Mouse (Mus musculus) liver, adult 2 months (tissue): ENCODE measurements around the gene Med17. TPM values are rescaled to one million over a fixed set of nuclear protein-coding genes. Genes with fewer than 3 reads are reported as not detected.
A peak's percentile ranks its signal among the peaks of the same experiment; 100 is the strongest.
"Not testable (repeated sequence)": the region's sequence is repeated elsewhere in the genome, so short reads cannot be mapped to it uniquely, and the experiment has no call there.

Source experiments
- DNase-seq: peaks from one replicate; pipeline ENCODE4 v3.0.0-alpha.2; 2011; ENCODE audit warnings: low read depth, low spot score; ENCODE audit errors: extremely low read depth
- H3K27ac ChIP-seq: fragments of 200-500 bp; replicated peaks from 2 replicates; pipeline ENCODE4 v1.5.1; 2012; ENCODE audit warnings: low read depth, mild to moderate bottlenecking, control low read depth, inconsistent platforms, low read length; ENCODE audit not compliant: insufficient read depth
- H3K27me3 ChIP-seq: fragments of 200-500 bp; 2 replicates; pipeline ENCODE4 v1.6.1; 2012; ENCODE audit warnings: mild to moderate bottlenecking, moderate library complexity, low read length, inconsistent platforms; ENCODE audit not compliant: control insufficient read depth, insufficient read depth
- H3K36me3 ChIP-seq: fragments of 200-500 bp; 2 replicates; pipeline ENCODE4 v1.6.1; 2012; ENCODE audit warnings: low read length, inconsistent platforms; ENCODE audit not compliant: control insufficient read depth, insufficient read depth
- H3K4me1 ChIP-seq: fragments of 200-500 bp; 2 replicates; pipeline ENCODE4 v1.6.1; 2011; ENCODE audit warnings: low read length; ENCODE audit not compliant: control insufficient read depth, insufficient read depth
- H3K4me3 ChIP-seq: fragments of 200-500 bp; 2 replicates; pipeline ENCODE4 v1.5.1; 2011; ENCODE audit warnings: low read depth, mild to moderate bottlenecking, control low read depth, low read length, moderate library complexity; ENCODE audit not compliant: insufficient read depth
- H3K79me2 ChIP-seq: fragments of 200-500 bp; 2 replicates; pipeline ENCODE4 v1.6.1; 2012; ENCODE audit warnings: inconsistent platforms, mild to moderate bottlenecking, low read length, moderate library complexity; ENCODE audit not compliant: control insufficient read depth, insufficient read depth
- H3K9ac ChIP-seq: fragments of 200-500 bp; 2 replicates; pipeline ENCODE4 v1.6.1; 2012; ENCODE audit warnings: low read depth, mild to moderate bottlenecking, control low read depth, inconsistent platforms, low read length
- CTCF ChIP-seq: fragments of 200-500 bp; IDR thresholded peaks from 2 replicates; pipeline ENCODE4 v1.5.1; 2011; ENCODE audit warnings: low read depth, low read length, control low read depth
- POLR2A ChIP-seq: fragments of 200-500 bp; IDR thresholded peaks from 2 replicates; pipeline ENCODE4 v1.6.1; 2011; ENCODE audit warnings: low read length, control low read depth; ENCODE audit not compliant: insufficient read depth; ENCODE audit errors: extremely low read depth
- WGBS: fragments of 180-500 bp; shearing (Covaris S2); methylation state at CpG from one replicate; pipeline ENCODE4 v1.1.7; 2018; 5-methylcytosine and 5-hydroxymethylcytosine counted together
- polyA plus RNA-seq: library from polyadenylated mRNA; depleted of rRNA; stranded (reverse); fragments of >200 nt; gene quantifications from 2 replicates; pipeline ENCODE4 v1.2.3, GENCODE M21; 2012; rRNA removed
- total RNA-seq: library from RNA; depleted of rRNA; stranded (reverse); fragments of >200 nt; gene quantifications from 2 replicates; pipeline ENCODE4 v1.2.3, GENCODE M21; 2014; rRNA removed

Med17 gene
- total RNA-seq (8.5 and 10.7 TPM in 2 replicates), polyA plus RNA-seq (12.6 and 12.9 TPM in 2 replicates)

GRCm38 (mm10) chr9:15279649-15280490 lies at the start of gene Med17:
Gene Med17, minus strand, starts transcription at chr9:15279931.
- peak; percentile 90 for DNase-seq
- no peaks in the 10 kb centered on the region for H3K27me3 ChIP-seq
- H3K4me3 ChIP-seq = peak within 1 kb of the TSS; percentile 92
- peak within 1 kb of the TSS; percentile 79 for H3K27ac ChIP-seq
- TF ChIP-seq CTCF = no peak
- TF ChIP-seq POLR2A = peak; percentile 89; the same call in 1 of the 2 replicates
- 1% methylated on average over 57 of the region's 57 CpGs for WGBS
- H3K79me2 ChIP-seq = no peaks in the 10 kb centered on the region
- peak within 1 kb of the TSS; percentile 96 for H3K9ac ChIP-seq
- H3K36me3 ChIP-seq = peaks cover 16% of the 10 kb centered on the region
- peaks cover 8% of the 10 kb centered on the region for H3K4me1 ChIP-seq

DNA sequence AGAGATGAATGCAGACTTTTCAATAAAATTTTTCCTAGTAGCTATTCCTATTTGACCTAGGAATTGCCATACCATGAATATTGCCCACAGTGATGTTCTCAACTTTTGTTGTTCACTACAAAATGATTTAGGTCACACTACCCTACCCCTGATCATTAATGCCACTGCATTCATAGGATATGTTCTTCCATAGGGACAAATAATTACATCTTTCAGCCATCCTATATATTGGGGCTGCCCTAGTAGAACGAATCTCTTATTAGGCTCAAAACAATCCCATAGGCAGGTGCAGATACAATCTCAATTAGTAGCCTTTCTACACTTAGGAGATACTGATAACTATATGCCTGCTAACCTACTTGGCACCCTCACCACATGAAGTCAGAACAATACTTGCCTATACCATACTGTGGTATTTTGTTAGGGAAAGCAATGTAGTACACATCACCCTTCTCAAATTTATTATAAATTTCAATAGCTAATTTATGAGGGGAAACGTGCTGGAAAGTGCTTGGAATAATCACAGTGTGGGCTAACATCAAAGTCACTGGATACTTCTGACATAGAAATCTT lies 38.5 kb upstream of the Med17 start:
- Histone ChIP-seq H3K36me3 (peaks cover 43% of the 10 kb centered on the region), H3K4me3 (no peak overlapping the region), H3K27ac (no peak overlapping the region), H3K9ac (no peak overlapping the region), H3K79me2 (no peaks in the 10 kb centered on the region), H3K4me1 (no peaks in the 10 kb centered on the region), H3K27me3 (no peaks in the 10 kb centered on the region)
- no peak for TF ChIP-seq CTCF
- TF ChIP-seq POLR2A = no peak
- WGBS = 85% methylated on average over 2 of the region's 2 CpGs
- no peak for DNase-seq

DNA sequence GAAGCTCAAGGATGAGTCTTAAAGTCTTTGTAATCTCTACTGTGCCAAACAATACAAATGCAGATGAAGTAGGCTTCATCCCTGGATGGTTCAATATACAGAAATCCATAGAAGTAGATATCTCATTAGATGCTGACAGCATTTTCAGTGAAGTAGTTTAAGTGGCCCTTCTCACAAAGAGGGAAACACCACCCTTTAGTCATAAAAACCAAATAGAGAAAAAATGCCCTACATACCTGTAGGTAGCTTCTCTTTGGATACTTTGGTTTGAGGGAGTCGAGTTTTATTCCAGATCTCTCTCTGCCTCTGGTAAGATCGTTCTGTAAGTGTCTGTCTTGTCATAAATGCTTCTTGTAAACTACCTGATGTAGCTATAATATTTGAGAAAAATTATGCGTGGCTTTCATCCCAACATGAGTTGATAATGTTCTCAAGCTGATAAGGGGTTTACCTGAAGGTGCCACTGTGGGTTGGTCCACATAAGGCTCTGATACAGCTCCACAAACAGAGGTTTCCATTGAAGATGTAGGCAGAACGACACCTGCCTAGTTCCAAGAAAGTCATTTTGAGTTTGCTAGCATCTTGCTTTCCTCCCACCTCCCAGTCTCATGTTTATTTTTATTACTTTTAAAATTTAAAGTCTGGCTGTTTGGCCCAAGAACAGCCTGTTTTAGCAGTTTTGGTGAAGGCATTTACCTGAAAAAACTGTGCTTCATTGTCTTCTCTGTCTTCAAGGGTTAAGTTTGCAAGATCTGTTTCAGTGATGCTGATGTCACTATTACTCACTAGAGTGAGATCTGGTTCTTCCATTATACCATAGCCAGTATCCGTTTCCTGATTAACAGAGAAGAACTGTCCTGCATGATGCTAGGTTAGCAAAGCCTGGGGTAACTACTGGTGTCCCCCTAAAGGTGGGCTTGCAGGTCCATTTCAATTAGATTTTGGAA lies 37.8 kb upstream of the Med17 start:
- TF ChIP-seq POLR2A (no peak), CTCF (no peak)
- DNase-seq = no peak
- Histone ChIP-seq H3K9ac (no peak overlapping the region), H3K4me1 (no peaks in the 10 kb centered on the region), H3K36me3 (peaks cover 42% of the 10 kb centered on the region), H3K27me3 (no peaks in the 10 kb centered on the region), H3K27ac (no peak overlapping the region), H3K79me2 (no peaks in the 10 kb centered on the region), H3K4me3 (no peak overlapping the region)
- WGBS = 78% methylated on average over 5 of the region's 5 CpGs

GRCm38 (mm10) chr9:15316296-15316695 lies 36.6 kb upstream of the Med17 start:
- H3K27ac ChIP-seq, H3K4me3 ChIP-seq, H3K27me3 ChIP-seq, H3K4me1 ChIP-seq, H3K9ac ChIP-seq, DNase-seq, H3K79me2 ChIP-seq: not testable (repeated sequence)
- WGBS = 100% methylated on average over 2 of the region's 2 CpGs
- peaks cover 47% of the 10 kb centered on the region for H3K36me3 ChIP-seq

GRCm38 (mm10) chr9:15314619-15315018 lies 34.9 kb upstream of the Med17 start:
- no peak overlapping the region for H3K27ac ChIP-seq
- no peaks in the 10 kb centered on the region for H3K4me1 ChIP-seq
- no peak for TF ChIP-seq CTCF
- TF ChIP-seq POLR2A = no peak
- H3K9ac ChIP-seq = no peak overlapping the region
- no peak for DNase-seq
- no peak overlapping the region for H3K4me3 ChIP-seq
- peaks cover 61% of the 10 kb centered on the region for H3K36me3 ChIP-seq
- 93% methylated on average over 1 of the region's 1 CpGs for WGBS
- no peaks in the 10 kb centered on the region for H3K79me2 ChIP-seq
- H3K27me3 ChIP-seq = no peaks in the 10 kb centered on the region
